Mouse (Mus musculus): ENCODE results near the gene Kif3c. TPM values are rescaled to one million over a fixed set of nuclear protein-coding genes. Genes with fewer than 3 reads are reported as not detected.

Gene Kif3c
- total RNA-seq, 1 experiment from 2014 or later: 6.4 TPM

Other genes starting within 250 kb of the Kif3c start
- 138 and 146 TPM in 2 replicates for gene Rab10, start 55.2 kb upstream of the Kif3c start, total RNA-seq (2017)
- 36.7 and 47.4 TPM in 2 replicates for gene Asxl2, start 61.7 kb downstream of the Kif3c start, total RNA-seq (2017)
- 33.6 and 39.0 TPM in 2 replicates for gene Dtnb, start 207.2 kb downstream of the Kif3c start, total RNA-seq (2017)